Mouse (Mus musculus): ENCODE data around the gene Faah.

Faah gene

GRCm38 (mm10) chr4:116017902-116018746, at the start of gene Faah:
Gene Faah, minus strand, starts transcription at chr4:116017926.
- DNase-seq: no peak

GRCm38 (mm10) chr4:116063855-116064254, 46.1 kb upstream of the Faah start:
- no peak for DNase-seq

- DNase-seq: no peak
These were observed 41.4 kb upstream of the Faah start for GRCm38 (mm10) chr4:116059012-116059726.

- no peak for DNase-seq
These were observed 39.8 kb upstream of the Faah start for GRCm38 (mm10) chr4:116057559-116057958.

- DNase-seq: peak; percentile 82 to 88
These were observed 35.8 kb upstream of the Faah start, which contains the start of gene Nsun4 for GRCm38 (mm10) chr4:116053399-116053961. Gene Nsun4, minus strand, starts transcription at chr4:116053876.

GRCm38 (mm10) chr4:116052526-116053293, 35.0 kb upstream of the Faah start:
- peak; percentile 24 to 59 for DNase-seq

- DNase-seq: no peak
These were observed 31.5 kb upstream of the Faah start for GRCm38 (mm10) chr4:116049211-116049610.

- DNase-seq: no peak
These were observed 30.6 kb upstream of the Faah start for GRCm38 (mm10) chr4:116048130-116048920.

- DNase-seq: no peak
These were observed 30.0 kb upstream of the Faah start for GRCm38 (mm10) chr4:116047681-116048080.

- DNase-seq: no peak
These were observed 28.9 kb upstream of the Faah start for GRCm38 (mm10) chr4:116046604-116047003.

- no peak for DNase-seq
These were observed 24.5 kb upstream of the Faah start for GRCm38 (mm10) chr4:116042186-116042585.

- DNase-seq: no peak
These were observed 22.7 kb upstream of the Faah start for GRCm38 (mm10) chr4:116040466-116040865.

GRCm38 (mm10) chr4:116033374-116033773, 15.6 kb upstream of the Faah start:
- no peak for DNase-seq

GRCm38 (mm10) chr4:116032906-116033305, 15.2 kb upstream of the Faah start:
- no peak for DNase-seq

- peak; percentile 46 to 67 for DNase-seq
These were observed 325 bp downstream of the Faah start for GRCm38 (mm10) chr4:116017300-116017901.

- DNase-seq: no peak
These were observed 845 bp downstream of the Faah start for GRCm38 (mm10) chr4:116016862-116017299.

GRCm38 (mm10) chr4:116016396-116016795, 1.3 kb downstream of the Faah start:
- DNase-seq: no peak

GRCm38 (mm10) chr4:116015996-116016395, 1.7 kb downstream of the Faah start:
- DNase-seq: no peak

- no peak for DNase-seq
These were observed 2.2 kb downstream of the Faah start for GRCm38 (mm10) chr4:116015502-116015901.

- DNase-seq: no peak
These were observed 7.5 kb downstream of the Faah start for GRCm38 (mm10) chr4:116010186-116010585.

- no peak for DNase-seq
These were observed 16.5 kb downstream of the Faah start for GRCm38 (mm10) chr4:116001206-116001605.
